Mouse (Mus musculus): ENCODE data around the gene Aatf. TPM values are rescaled to one million over a fixed set of nuclear protein-coding genes. Genes with fewer than 3 reads are reported as not detected.
"Not testable (repeated sequence)": the region's sequence is repeated elsewhere in the genome, so short reads cannot be mapped to it uniquely, and the experiment has no call there.

Gene Aatf
- polyA plus RNA-seq, 1 experiment from 2014 or later: 63.2 TPM

DNA sequence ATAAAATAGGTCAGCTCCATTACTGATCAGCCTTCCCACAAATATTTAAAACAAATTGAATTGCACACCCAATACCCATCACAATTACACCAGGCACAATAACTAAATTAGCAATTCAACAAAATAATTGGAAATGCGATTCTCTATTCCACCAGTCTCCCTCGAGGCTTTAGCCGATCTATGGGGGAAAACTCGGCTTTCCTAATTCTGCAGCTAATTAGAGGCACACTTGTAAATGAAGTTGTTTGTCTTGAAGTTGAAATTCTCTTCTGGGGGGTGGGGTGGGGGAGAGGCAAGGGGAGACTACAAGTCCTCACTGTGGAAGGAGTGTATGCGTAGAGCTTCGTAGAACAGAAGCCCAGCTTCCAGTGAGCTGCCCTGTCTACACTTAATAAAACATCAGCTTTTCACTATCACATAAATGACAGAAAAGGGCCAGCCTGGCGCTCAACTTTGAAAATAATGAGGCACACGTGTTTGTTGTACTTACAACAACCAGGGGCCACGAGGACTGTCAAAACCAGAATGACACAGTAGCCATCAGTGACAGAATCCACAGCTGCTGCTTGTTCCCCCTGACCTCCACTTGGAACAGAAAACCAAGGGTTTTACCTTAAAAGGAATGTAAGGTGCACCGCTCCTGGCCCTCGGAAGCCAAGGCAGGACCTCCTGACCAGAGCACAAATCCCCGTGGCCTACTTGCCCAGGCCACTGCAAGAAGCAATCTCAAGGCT is 101.0 kb downstream of the Aatf start:
- no peak for DNase-seq (ENCODE audit: extremely low spot score, low spot score)
- WGBS: 65% methylated on average over 12 of the region's 12 CpGs
- H3K27ac ChIP-seq: peak overlapping the region; percentile 70

DNA sequence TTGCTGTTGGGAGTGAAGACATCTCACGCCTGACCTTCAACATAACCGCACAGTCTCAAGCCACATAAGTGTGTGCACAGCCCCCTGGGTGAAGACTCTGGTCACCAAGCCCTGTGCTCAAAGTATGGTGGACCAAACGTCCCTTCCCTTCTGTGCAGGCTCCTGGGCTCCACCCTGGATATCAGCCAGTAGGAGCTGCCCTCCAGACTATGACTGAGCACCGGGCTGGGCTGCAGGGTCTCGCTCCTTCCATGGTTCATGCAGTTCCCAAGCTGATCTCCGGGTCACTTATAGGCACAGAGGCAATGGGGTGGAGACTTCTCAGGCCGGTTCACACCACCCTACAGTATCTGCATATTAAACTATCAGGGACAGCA is 101.7 kb downstream of the Aatf start:
- no peak for DNase-seq (ENCODE audit: extremely low spot score, low spot score)
- peaks cover 49% of the 10 kb centered on the region for H3K4me1 ChIP-seq
- H3K27ac ChIP-seq: peak overlapping the region; percentile 8; the same call in 1 of the 2 replicates
- H3K27me3 ChIP-seq (ENCODE audit: poor library complexity, severe bottlenecking): no peaks in the 10 kb centered on the region
- 72% methylated on average over 7 of the region's 7 CpGs for WGBS
- H3K4me3 ChIP-seq: no peak overlapping the region
- H3K36me3 ChIP-seq (replicated peaks): no peaks in the 10 kb centered on the region
- H3K9me3 ChIP-seq: peaks cover 3% of the 10 kb centered on the region

More for the DNA sequence above, 101.0 kb downstream of the Aatf start:
- H3K9me3 ChIP-seq: no peaks in the 10 kb centered on the region
- H3K36me3 ChIP-seq (replicated peaks): no peaks in the 10 kb centered on the region
- H3K4me3 ChIP-seq: no peak overlapping the region
- peaks cover 49% of the 10 kb centered on the region for H3K4me1 ChIP-seq
- H3K27me3 ChIP-seq (ENCODE audit: poor library complexity, severe bottlenecking): no peaks in the 10 kb centered on the region

GRCm38 (mm10) chr11:84410879-84411641 is 102.3 kb downstream of the Aatf start:
- H3K27me3 ChIP-seq (ENCODE audit: poor library complexity, severe bottlenecking): no peaks in the 10 kb centered on the region
- DNase-seq (ENCODE audit: extremely low spot score, low spot score): no peak
- H3K4me3 ChIP-seq: no peak overlapping the region
- WGBS: 77% methylated on average over 7 of the region's 7 CpGs
- H3K9me3 ChIP-seq: peaks cover 9% of the 10 kb centered on the region
- no peaks in the 10 kb centered on the region for H3K36me3 ChIP-seq (replicated peaks)
- H3K4me1 ChIP-seq: peaks cover 49% of the 10 kb centered on the region
- H3K27ac ChIP-seq: peak overlapping the region; percentile 8; the same call in 1 of the 2 replicates

GRCm38 (mm10) chr11:84410383-84410782 is 102.9 kb downstream of the Aatf start:
- 80% methylated on average over 4 of the region's 4 CpGs for WGBS
- no peak for DNase-seq (ENCODE audit: extremely low spot score, low spot score)
- H3K27me3 ChIP-seq (ENCODE audit: poor library complexity, severe bottlenecking): no peaks in the 10 kb centered on the region
- H3K9me3 ChIP-seq: peaks cover 14% of the 10 kb centered on the region
- H3K4me3 ChIP-seq: no peak overlapping the region
- H3K36me3 ChIP-seq (replicated peaks): no peaks in the 10 kb centered on the region
- peaks cover 44% of the 10 kb centered on the region for H3K4me1 ChIP-seq
- no peak overlapping the region for H3K27ac ChIP-seq

GRCm38 (mm10) chr11:84406733-84407132 is 106.6 kb downstream of the Aatf start:
- WGBS: 95% methylated on average over 4 of the region's 4 CpGs
- peaks cover 9% of the 10 kb centered on the region for H3K36me3 ChIP-seq (replicated peaks)
- DNase-seq (ENCODE audit: extremely low spot score, low spot score): no peak
- no peak overlapping the region for H3K27ac ChIP-seq
- H3K4me1 ChIP-seq: peaks cover 28% of the 10 kb centered on the region
- H3K9me3 ChIP-seq: peaks cover 14% of the 10 kb centered on the region
- no peaks in the 10 kb centered on the region for H3K27me3 ChIP-seq (ENCODE audit: poor library complexity, severe bottlenecking)
- H3K4me3 ChIP-seq: no peak overlapping the region

- WGBS: 64% methylated on average over 1 of the region's 1 CpGs
- Histone ChIP-seq H3K27ac (no peak overlapping the region), H3K9me3 (no peaks in the 10 kb centered on the region), H3K4me3 (no peak overlapping the region), H3K4me1 (peaks cover 28% of the 10 kb centered on the region), H3K36me3 (replicated peaks) (peaks cover 84% of the 10 kb centered on the region), H3K27me3 (ENCODE audit: poor library complexity, severe bottlenecking) (peaks cover 12% of the 10 kb centered on the region; the same call in 1 of the 2 replicates)
- DNase-seq (ENCODE audit: extremely low spot score, low spot score): no peak
Measured at GRCm38 (mm10) chr11:84395010-84395409, 118.3 kb downstream of the Aatf start.

DNA sequence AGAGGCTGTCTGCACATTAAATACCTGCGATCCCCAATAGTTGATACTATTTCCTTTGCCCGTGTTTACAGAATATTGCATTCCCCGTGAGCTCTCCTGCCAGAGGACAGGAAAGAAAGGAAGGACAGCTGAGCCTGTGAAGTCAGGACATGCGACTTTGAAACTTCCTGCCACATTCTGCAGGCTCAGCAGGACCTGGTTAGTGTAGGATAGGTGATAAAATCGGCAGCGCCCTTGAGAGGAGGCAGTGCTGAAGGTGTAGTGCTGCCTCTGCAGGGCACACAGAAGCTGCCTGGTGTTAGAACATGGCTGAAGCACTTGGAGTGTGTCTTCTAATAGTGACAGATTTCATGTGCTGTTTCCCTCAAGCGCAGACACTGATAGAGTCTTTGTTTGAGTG is 119.8 kb downstream of the Aatf start:
- WGBS: 87% methylated on average over 7 of the region's 7 CpGs

GRCm38 (mm10) chr11:84392066-84392465 is 121.3 kb downstream of the Aatf start:
- H3K4me3 ChIP-seq; H3K27ac ChIP-seq; DNase-seq (ENCODE audit: extremely low spot score, low spot score); H3K27me3 ChIP-seq (ENCODE audit: poor library complexity, severe bottlenecking); H3K9me3 ChIP-seq: not testable (repeated sequence)
- Histone ChIP-seq H3K4me1 (peaks cover 34% of the 10 kb centered on the region), H3K36me3 (replicated peaks) (peaks cover 77% of the 10 kb centered on the region)
- 79% methylated on average over 7 of the region's 7 CpGs for WGBS

More for the DNA sequence above, 119.8 kb downstream of the Aatf start:
- H3K27ac ChIP-seq: no peak overlapping the region
- H3K36me3 ChIP-seq (replicated peaks): peaks cover 85% of the 10 kb centered on the region
- H3K4me3 ChIP-seq: no peak overlapping the region
- peaks cover 9% of the 10 kb centered on the region; the same call in 1 of the 2 replicates for H3K27me3 ChIP-seq (ENCODE audit: poor library complexity, severe bottlenecking)
- DNase-seq (ENCODE audit: extremely low spot score, low spot score): no peak
- H3K9me3 ChIP-seq: no peaks in the 10 kb centered on the region
- H3K4me1 ChIP-seq: peaks cover 33% of the 10 kb centered on the region

DNA sequence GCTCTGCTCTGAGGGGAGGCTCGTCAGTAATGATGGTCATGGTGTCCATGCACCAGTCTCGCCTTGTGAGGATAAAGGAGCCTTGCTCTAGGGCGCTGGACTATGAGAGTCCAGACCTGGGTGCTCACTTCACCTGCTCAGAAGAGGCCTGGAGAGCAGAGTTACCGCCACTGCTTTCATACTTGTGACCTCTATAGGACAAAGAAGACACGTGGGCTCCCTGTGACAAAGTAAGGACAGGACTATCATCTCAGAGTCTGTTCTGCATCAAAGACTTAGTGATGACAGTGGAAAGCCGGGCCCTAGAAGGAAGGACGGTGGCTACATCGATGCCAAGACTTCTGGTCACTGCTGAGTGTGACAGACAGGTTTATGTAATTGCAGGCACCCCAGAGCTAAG is 122.2 kb downstream of the Aatf start:
- Histone ChIP-seq H3K4me3 (no peak overlapping the region), H3K27ac (no peak overlapping the region), H3K4me1 (peaks cover 25% of the 10 kb centered on the region), H3K27me3 (ENCODE audit: poor library complexity, severe bottlenecking) (no peaks in the 10 kb centered on the region), H3K9me3 (no peaks in the 10 kb centered on the region), H3K36me3 (replicated peaks) (peaks cover 70% of the 10 kb centered on the region)
- 89% methylated on average over 8 of the region's 8 CpGs for WGBS
- no peak for DNase-seq (ENCODE audit: extremely low spot score, low spot score)

- H3K4me3 ChIP-seq: no peak overlapping the region
- peaks cover 20% of the 10 kb centered on the region for H3K4me1 ChIP-seq
- H3K36me3 ChIP-seq (replicated peaks): peaks cover 65% of the 10 kb centered on the region
- H3K9me3 ChIP-seq: no peaks in the 10 kb centered on the region
- 91% methylated on average over 6 of the region's 6 CpGs for WGBS
- H3K27me3 ChIP-seq (ENCODE audit: poor library complexity, severe bottlenecking): no peaks in the 10 kb centered on the region
- H3K27ac ChIP-seq: no peak overlapping the region
- DNase-seq (ENCODE audit: extremely low spot score, low spot score): no peak
Measured at GRCm38 (mm10) chr11:84389332-84389731, 124.0 kb downstream of the Aatf start.

DNA sequence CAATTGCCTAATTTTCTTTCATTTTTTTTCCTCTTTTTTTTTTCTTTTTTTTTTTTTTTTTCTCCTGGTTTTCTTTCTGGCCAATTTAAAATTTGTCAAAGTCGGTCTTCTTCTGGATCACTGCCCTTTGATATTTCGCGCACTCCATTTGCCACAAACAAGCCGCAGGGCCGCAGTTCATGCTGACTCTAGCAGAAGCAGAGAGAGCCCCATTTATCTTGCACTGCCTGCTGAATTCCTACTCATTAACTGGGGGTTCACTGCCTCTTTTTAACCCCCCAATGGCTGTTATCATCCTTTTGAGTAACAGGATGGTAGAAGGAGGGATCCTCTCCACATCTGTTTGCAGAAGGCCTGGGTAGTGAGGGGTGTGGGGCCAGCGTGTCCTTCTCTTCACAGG is 129.4 kb downstream of the Aatf start:
- Histone ChIP-seq H3K27me3 (ENCODE audit: poor library complexity, severe bottlenecking) (no peaks in the 10 kb centered on the region), H3K36me3 (replicated peaks) (peaks cover 28% of the 10 kb centered on the region), H3K9me3 (no peaks in the 10 kb centered on the region), H3K27ac (0 out of 2 replicates have a peak overlapping the region, but pooled peaks have one; percentile 60), H3K4me1 (peaks cover 54% of the 10 kb centered on the region), H3K4me3 (no peak overlapping the region)
- 59% methylated on average over 6 of the region's 6 CpGs for WGBS
- DNase-seq (ENCODE audit: extremely low spot score, low spot score): no peak

DNA sequence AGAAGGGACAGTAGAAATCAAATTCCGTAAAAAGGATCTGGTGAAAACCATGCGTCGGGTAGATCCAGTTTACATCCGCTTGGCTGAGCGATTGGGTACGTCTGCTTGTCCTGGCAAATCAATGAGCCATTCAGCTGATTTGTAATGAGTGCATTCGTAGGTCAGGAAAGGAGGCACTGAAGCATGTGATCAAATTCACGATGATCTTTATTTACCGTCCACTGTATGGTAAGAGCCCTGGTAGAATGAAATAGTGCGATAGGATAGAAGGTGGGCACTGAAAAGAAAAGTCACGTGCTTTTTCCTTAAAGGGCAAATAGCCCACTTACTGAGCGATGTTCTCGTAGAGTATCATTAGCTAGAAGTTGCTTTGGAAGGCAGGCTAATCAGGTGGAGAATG is 130.9 kb downstream of the Aatf start:
- WGBS: 41% methylated on average over 13 of the region's 13 CpGs

More for the DNA sequence above, 130.9 kb downstream of the Aatf start:
- peaks cover 21% of the 10 kb centered on the region for H3K36me3 ChIP-seq (replicated peaks)
- DNase-seq (ENCODE audit: extremely low spot score, low spot score): no peak
- H3K27ac ChIP-seq: peak overlapping the region; percentile 64
- H3K4me1 ChIP-seq: peaks cover 45% of the 10 kb centered on the region
- H3K4me3 ChIP-seq: no peak overlapping the region
- H3K27me3 ChIP-seq (ENCODE audit: poor library complexity, severe bottlenecking): 0 out of 2 replicates have a peak, but pooled peaks cover 5% of the 10 kb centered on the region
- H3K9me3 ChIP-seq: no peaks in the 10 kb centered on the region
